Mouse (Mus musculus) megakaryocyte, embryonic 14.5 days (primary cell): Measurements from ENCODE around the gene Trem2.

Experiments used
- FLI1 ChIP-seq: IDR thresholded peaks from 2 replicates; pipeline ENCODE4 v1.6.1; 2012; ENCODE audit warnings: low read length, inconsistent platforms, mixed read lengths
- GATA1 ChIP-seq: IDR thresholded peaks from 3 replicates; pipeline ENCODE4 v1.6.1; 2012; ENCODE audit warnings: mixed read lengths, low read length, inconsistent platforms, borderline replicate concordance

DNA sequence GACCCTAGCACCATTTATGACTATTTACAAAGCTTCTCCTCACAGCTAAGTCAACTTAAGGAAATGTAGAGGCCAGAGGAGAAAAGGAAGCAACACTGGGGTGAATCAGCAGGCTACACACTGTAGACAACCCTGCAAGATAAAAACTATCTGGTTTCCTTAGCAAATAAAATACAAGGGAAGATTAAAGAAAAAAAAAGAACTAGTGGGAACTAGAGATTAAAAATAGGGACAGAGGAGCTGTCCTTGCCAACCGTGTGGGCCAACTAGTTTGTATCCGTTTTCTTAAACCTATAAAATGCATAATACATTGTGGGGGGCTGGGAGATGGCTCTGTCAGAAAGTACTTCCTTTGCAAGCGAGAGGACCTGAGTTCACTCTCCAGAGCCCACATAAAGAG, 4.3 kb upstream of the Trem2 start:
- TF ChIP-seq FLI1 (no peak), GATA1 (no peak)
